Comparison of ENCODE assay signal across 8 mouse cellular contexts in the genomic region with DNA sequence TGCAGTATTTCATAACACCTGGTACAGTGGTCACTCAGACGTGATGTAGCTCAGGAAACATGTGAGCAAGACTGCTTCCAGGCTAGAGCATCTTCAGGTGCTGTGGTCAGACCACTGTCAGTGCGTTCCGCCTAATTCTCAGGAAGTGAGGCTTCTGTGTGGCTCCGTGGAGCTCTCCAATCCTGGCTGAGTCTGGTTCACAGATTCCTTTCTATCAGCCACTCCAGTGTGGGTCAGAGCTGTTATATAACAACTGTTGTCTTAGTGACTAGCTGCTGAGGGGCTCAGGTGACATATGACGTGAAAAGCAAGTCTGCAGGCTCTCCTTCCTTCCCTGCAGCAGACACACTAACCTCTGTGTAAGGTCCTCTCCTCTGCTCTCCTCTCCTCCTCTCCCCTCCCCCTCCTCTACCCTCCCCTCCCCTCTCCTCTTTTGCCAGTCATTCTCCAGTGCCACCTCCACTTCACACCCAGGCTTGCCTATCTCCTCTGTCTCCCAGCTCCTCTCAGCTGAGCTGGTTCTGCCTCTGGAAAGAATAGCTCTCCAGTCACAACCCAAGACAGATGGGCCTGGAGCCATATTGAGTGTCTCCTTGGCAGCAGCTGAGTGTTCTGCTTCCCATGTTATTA. TPM values are rescaled to one million over a fixed set of nuclear protein-coding genes. Genes with fewer than 3 reads are reported as not detected.
DNase-seq lines count a peak whose midpoint lies in the region; ATAC-seq and TF ChIP-seq lines count a peak whose summit lies in the region.
"Had no signal": no experiment of that assay in that cellular context is flagged by ENCODE, and none has a peak within 500 bp of the region (broad histone marks: within the 10 kb centered on the region; RNA-seq: fewer than 3 reads in every experiment).

No protein-coding gene starts in this region.

- no peak overlapping the region for H3K4me3 ChIP-seq in layer of hippocampus, adult 2 months
- H3K4me3 ChIP-seq: liver, embryonic 13.5 days had no signal

- TF ChIP-seq CTCF in layer of hippocampus, adult 2 months (conservative IDR thresholded peaks at IDR 0.05) = no peak

- peak overlapping the region; percentile 64 for H3K27ac ChIP-seq in layer of hippocampus, adult 2 months
- H3K27ac ChIP-seq: liver, embryonic 13.5 days had no signal

- peak; percentile 55 for DNase-seq in layer of hippocampus, adult 11-12 months (ENCODE audit: low spot score)
- no peak for DNase-seq in layer of hippocampus, postnatal 25 days (ENCODE audit: extremely low spot score in 1 of 2, low spot score in 1 of 2)
- peak; percentile 52 to 61 for DNase-seq in layer of hippocampus, adult 2 months (ENCODE audit: low spot score in 2 of 2)
- DNase-seq in right cerebral cortex, postnatal 25 days = peak; percentile 59
- DNase-seq in cerebellum, postnatal 36 days = no peak
- no peak for DNase-seq in adrenal gland, postnatal 4 days (ENCODE audit: low spot score in 2 of 2)
- DNase-seq: liver, embryonic 13.5 days had no signal

- ATAC-seq in activated CD4-positive, CD25-positive, alpha-beta regulatory T cell, adult 4 months = peak; percentile 11

RNA-seq across cellular contexts. Expression of gene Dtnb, which starts 23.5 kb away (rescaled TPM):
- 100 to 1,000 TPM; 114 to 118 TPM for total RNA-seq in layer of hippocampus, postnatal 25 days (2021)
- 10 to 100 TPM; 20.2 to 20.4 TPM for polyA plus RNA-seq in activated CD4-positive, CD25-positive, alpha-beta regulatory T cell, adult 4 months (2017; shearing (Covaris generic))
- total RNA-seq in layer of hippocampus, adult 2 months (2021) = 100 to 1,000 TPM; 127 to 129 TPM
- total RNA-seq in adrenal gland, postnatal 4 days (2021) = 10 to 100 TPM; 38.2 to 41.8 TPM

Comparison
In these comparisons a context has a peak if more than half of its experiments do, and no peak if none do; other contexts are left out.
1. DNase-seq: peak in layer of hippocampus, adult 11-12 months (single experiment), layer of hippocampus, adult 2 months (2 of 2) and right cerebral cortex, postnatal 25 days (single experiment); none in layer of hippocampus, postnatal 25 days (0 of 2), cerebellum, postnatal 36 days (0 of 2) and adrenal gland, postnatal 4 days (0 of 2).